Mouse (Mus musculus) erythroid progenitor cell, adult 5-6 weeks (primary cell): ENCODE measurements around the gene Cramp1l. TPM values are rescaled to one million over a fixed set of nuclear protein-coding genes. Genes with fewer than 3 reads are reported as not detected.

Source experiments
- total RNA-seq, 2 experiments: library from RNA; stranded (forward) in 1 of 2; stranded (reverse) in 1 of 2; fragments of 150-400 nt in 1 of 2; fragments of 186-747, 209-891 nt in 1 of 2; gene quantifications; 2 replicates each; pipeline versions ENCODE4 v1.2.3 to v1.2.4; 2015 to 2017; ENCODE audit warnings: low replicate concordance in 2 of 2

The Cramp1l gene
- total RNA-seq, 2 experiments from 2014 or later, result 38.1 to 49.9 TPM

Other genes starting within 250 kb of the Cramp1l start
- not detected in 2 replicates for gene Meiob, start 211.5 kb downstream of the Cramp1l start, total RNA-seq (2015; ENCODE audit: low replicate concordance)
- gene Meiob, start 211.5 kb downstream of the Cramp1l start, total RNA-seq (2017; ENCODE audit: low replicate concordance), result not detected in 2 replicates
- gene Hagh, start 175.6 kb downstream of the Cramp1l start, total RNA-seq (2015; ENCODE audit: low replicate concordance), result 350 and 357 TPM in 2 replicates
- gene Hagh, start 175.6 kb downstream of the Cramp1l start, total RNA-seq (2017; ENCODE audit: low replicate concordance), result 157 and 279 TPM in 2 replicates
- 50.5 and 87.6 TPM in 2 replicates for gene Fahd1, start 165.4 kb downstream of the Cramp1l start, total RNA-seq (2015; ENCODE audit: low replicate concordance)
- gene Fahd1, start 165.4 kb downstream of the Cramp1l start, total RNA-seq (2017; ENCODE audit: low replicate concordance), result 73.2 and 83.4 TPM in 2 replicates
- gene Igfals, start 149.8 kb downstream of the Cramp1l start, total RNA-seq (2015; ENCODE audit: low replicate concordance), result 0.84 TPM in 1 of 2 replicates, not detected in the other
- gene Igfals, start 149.8 kb downstream of the Cramp1l start, total RNA-seq (2017; ENCODE audit: low replicate concordance), result not detected in 2 replicates
- gene Nubp2, start 129.4 kb downstream of the Cramp1l start, total RNA-seq (2015; ENCODE audit: low replicate concordance), result 31.9 and 50.8 TPM in 2 replicates
- gene Nubp2, start 129.4 kb downstream of the Cramp1l start, total RNA-seq (2017; ENCODE audit: low replicate concordance), result 35.0 and 44.1 TPM in 2 replicates
- gene Spsb3, start 129.1 kb downstream of the Cramp1l start, total RNA-seq (2015; ENCODE audit: low replicate concordance), result 84.0 and 90.5 TPM in 2 replicates
- gene Spsb3, start 129.1 kb downstream of the Cramp1l start, total RNA-seq (2017; ENCODE audit: low replicate concordance), result 47.5 and 65.7 TPM in 2 replicates
- 6.3 and 14.4 TPM in 2 replicates for gene Eme2, start 120.7 kb downstream of the Cramp1l start, total RNA-seq (2015; ENCODE audit: low replicate concordance)
- 12.7 and 24.5 TPM in 2 replicates for gene Eme2, start 120.7 kb downstream of the Cramp1l start, total RNA-seq (2017; ENCODE audit: low replicate concordance)
- gene Mrps34, start 120.7 kb downstream of the Cramp1l start, total RNA-seq (2015; ENCODE audit: low replicate concordance), result 8.3 and 9.6 TPM in 2 replicates
- gene Mrps34, start 120.7 kb downstream of the Cramp1l start, total RNA-seq (2017; ENCODE audit: low replicate concordance), result 9.1 and 19.4 TPM in 2 replicates
- 151 and 169 TPM in 2 replicates for gene Nme3, start 119.3 kb downstream of the Cramp1l start, total RNA-seq (2015; ENCODE audit: low replicate concordance)
- gene Nme3, start 119.3 kb downstream of the Cramp1l start, total RNA-seq (2017; ENCODE audit: low replicate concordance), result 95.5 and 101 TPM in 2 replicates
- gene Mapk8ip3, start 78.8 kb downstream of the Cramp1l start, total RNA-seq (2015; ENCODE audit: low replicate concordance), result 132 and 177 TPM in 2 replicates
- 264 and 268 TPM in 2 replicates for gene Mapk8ip3, start 78.8 kb downstream of the Cramp1l start, total RNA-seq (2017; ENCODE audit: low replicate concordance)
- 33.2 and 39.0 TPM in 2 replicates for gene Jpt2, start 55.1 kb downstream of the Cramp1l start, total RNA-seq (2015; ENCODE audit: low replicate concordance)
- 21.4 and 25.6 TPM in 2 replicates for gene Jpt2, start 55.1 kb downstream of the Cramp1l start, total RNA-seq (2017; ENCODE audit: low replicate concordance)
- 129 and 130 TPM in 2 replicates for gene Ift140, start 297 bp upstream of the Cramp1l start, total RNA-seq (2015; ENCODE audit: low replicate concordance)
- 239 and 264 TPM in 2 replicates for gene Ift140, start 297 bp upstream of the Cramp1l start, total RNA-seq (2017; ENCODE audit: low replicate concordance)
- gene Tmem204, start 67.8 kb upstream of the Cramp1l start, total RNA-seq (2015; ENCODE audit: low replicate concordance), result not detected in 2 replicates
- not detected in 2 replicates for gene Tmem204, start 67.8 kb upstream of the Cramp1l start, total RNA-seq (2017; ENCODE audit: low replicate concordance)
- 3.2 and 5.0 TPM in 2 replicates for gene Telo2, start 100.2 kb upstream of the Cramp1l start, total RNA-seq (2015; ENCODE audit: low replicate concordance)
- gene Telo2, start 100.2 kb upstream of the Cramp1l start, total RNA-seq (2017; ENCODE audit: low replicate concordance), result 10.5 and 42.6 TPM in 2 replicates
- gene Ptx4, start 105.0 kb upstream of the Cramp1l start, total RNA-seq (2015; ENCODE audit: low replicate concordance), result not detected in 2 replicates
- gene Ptx4, start 105.0 kb upstream of the Cramp1l start, total RNA-seq (2017; ENCODE audit: low replicate concordance), result not detected in 2 replicates
- 17.3 and 23.1 TPM in 2 replicates for gene Clcn7, start 117.6 kb upstream of the Cramp1l start, total RNA-seq (2015; ENCODE audit: low replicate concordance)
- 20.0 and 22.6 TPM in 2 replicates for gene Clcn7, start 117.6 kb upstream of the Cramp1l start, total RNA-seq (2017; ENCODE audit: low replicate concordance)
- not detected in 2 replicates for gene Ccdc154, start 146.7 kb upstream of the Cramp1l start, total RNA-seq (2015; ENCODE audit: low replicate concordance)
- gene Ccdc154, start 146.7 kb upstream of the Cramp1l start, total RNA-seq (2017; ENCODE audit: low replicate concordance), result 2.6 TPM in 1 of 2 replicates, not detected in the other
- gene Gm38655, start 159.7 kb upstream of the Cramp1l start, total RNA-seq (2015; ENCODE audit: low replicate concordance), result not detected in 2 replicates
- gene Gm38655, start 159.7 kb upstream of the Cramp1l start, total RNA-seq (2017; ENCODE audit: low replicate concordance), result not detected in 2 replicates
- gene BC003965, start 168.8 kb upstream of the Cramp1l start, total RNA-seq (2015; ENCODE audit: low replicate concordance), result 5.0 and 7.9 TPM in 2 replicates
- gene BC003965, start 168.8 kb upstream of the Cramp1l start, total RNA-seq (2017; ENCODE audit: low replicate concordance), result 2.0 and 3.5 TPM in 2 replicates
- gene Unkl, start 172.6 kb upstream of the Cramp1l start, total RNA-seq (2015; ENCODE audit: low replicate concordance), result 28.8 and 41.9 TPM in 2 replicates
- gene Unkl, start 172.6 kb upstream of the Cramp1l start, total RNA-seq (2017; ENCODE audit: low replicate concordance), result 29.3 and 36.7 TPM in 2 replicates
- 10.5 and 13.8 TPM in 2 replicates for gene Gnptg, start 224.3 kb upstream of the Cramp1l start, total RNA-seq (2015; ENCODE audit: low replicate concordance)
- 5.8 and 8.4 TPM in 2 replicates for gene Gnptg, start 224.3 kb upstream of the Cramp1l start, total RNA-seq (2017; ENCODE audit: low replicate concordance)
- gene Tsr3, start 224.4 kb upstream of the Cramp1l start, total RNA-seq (2015; ENCODE audit: low replicate concordance), result 2.9 TPM in 1 of 2 replicates, not detected in the other
- 3.1 and 6.5 TPM in 2 replicates for gene Tsr3, start 224.4 kb upstream of the Cramp1l start, total RNA-seq (2017; ENCODE audit: low replicate concordance)
- not detected in 2 replicates for gene Baiap3, start 240.6 kb upstream of the Cramp1l start, total RNA-seq (2015; ENCODE audit: low replicate concordance)
- not detected in 2 replicates for gene Baiap3, start 240.6 kb upstream of the Cramp1l start, total RNA-seq (2017; ENCODE audit: low replicate concordance)